Mouse (Mus musculus): Measurements from ENCODE around the gene Cib1. TPM values are rescaled to one million over a fixed set of nuclear protein-coding genes. Genes with fewer than 3 reads are reported as not detected.
A peak's percentile ranks its signal among the peaks of the same experiment; 100 is the strongest.

Gene Cib1
- polyA plus RNA-seq, 1 experiment from 2014 or later, result 285 TPM

DNA sequence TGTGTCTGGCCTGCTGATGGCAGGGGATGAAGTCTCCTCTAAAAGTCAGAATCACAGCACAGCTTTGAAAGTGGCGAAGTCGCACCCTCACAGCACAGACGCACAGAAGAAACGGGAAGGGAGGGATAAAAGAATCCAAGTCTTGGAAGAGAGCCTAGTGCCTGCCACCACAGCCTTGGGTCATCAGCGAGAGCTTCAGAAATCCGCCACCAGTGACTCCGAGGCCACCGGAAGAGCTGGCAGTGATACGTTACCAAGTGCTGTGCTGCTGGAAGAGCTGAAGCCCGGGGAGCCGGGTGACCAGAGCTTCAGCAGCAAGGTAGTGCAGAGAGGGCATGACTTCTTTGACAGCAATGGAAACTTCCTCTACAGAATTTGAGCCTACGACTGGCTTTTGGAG lies 32.0 kb upstream of the Cib1 start:
- Histone ChIP-seq H3K4me1 (ENCODE audit: control insufficient read depth, insufficient read depth, low read length) (peaks cover 16% of the 10 kb centered on the region), H3K9ac (ENCODE audit: low read depth, low read length) (no peak overlapping the region), H3K9me3 (ENCODE audit: control insufficient read depth, low read length) (no peaks in the 10 kb centered on the region), H3K27me3 (replicated peaks; ENCODE audit: control insufficient read depth, insufficient read depth, low read length) (no peaks in the 10 kb centered on the region), H3K27ac (ENCODE audit: low read length) (no peak overlapping the region), H3K4me3 (ENCODE audit: low read length) (no peak overlapping the region), H3K4me2 (ENCODE audit: low read depth, low read length) (no peak overlapping the region), H3K36me3 (ENCODE audit: control insufficient read depth, insufficient read depth, low read length) (peaks cover 11% of the 10 kb centered on the region)
- ATAC-seq, result no peak
- 94% methylated on average over 12 of the region's 12 CpGs for WGBS

DNA sequence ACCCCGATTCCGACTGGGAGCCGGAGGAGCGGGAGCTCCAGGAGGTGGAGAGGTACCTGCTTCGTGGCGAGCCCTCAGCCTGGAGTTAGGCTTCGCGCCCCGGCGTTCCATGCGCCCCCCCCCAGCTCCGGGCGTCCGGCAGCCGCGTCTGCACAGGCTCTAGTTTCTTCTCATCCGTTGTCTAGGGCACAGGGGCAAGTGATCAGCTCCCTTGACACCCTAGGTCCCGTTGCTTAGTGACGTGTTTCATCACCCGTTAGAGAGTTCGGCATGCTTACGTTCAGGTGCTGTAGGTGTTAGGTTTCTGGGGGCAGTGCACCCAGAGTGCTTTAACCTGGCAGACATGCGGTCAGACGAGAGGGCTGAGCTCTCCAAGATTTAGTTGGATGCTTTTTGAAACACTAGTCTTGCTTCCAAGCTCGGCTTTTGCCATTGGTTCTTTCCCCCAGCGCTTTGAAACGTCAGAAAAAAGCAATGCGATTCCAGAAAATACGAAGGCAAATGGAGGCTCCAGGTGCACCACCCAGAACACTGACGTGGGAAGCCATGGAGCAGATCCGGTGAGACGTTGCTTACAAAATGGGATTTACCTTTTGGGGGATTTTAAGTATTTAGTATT lies 28.9 kb upstream of the Cib1 start:
- Histone ChIP-seq H3K9me3 (ENCODE audit: control insufficient read depth, low read length) (no peaks in the 10 kb centered on the region), H3K4me3 (ENCODE audit: low read length) (peak overlapping the region; percentile 83), H3K9ac (ENCODE audit: low read depth, low read length) (peak overlapping the region; percentile 88), H3K4me1 (ENCODE audit: control insufficient read depth, insufficient read depth, low read length) (peaks cover 9% of the 10 kb centered on the region), H3K4me2 (ENCODE audit: low read depth, low read length) (peak overlapping the region; percentile 87), H3K27me3 (replicated peaks; ENCODE audit: control insufficient read depth, insufficient read depth, low read length) (no peaks in the 10 kb centered on the region), H3K36me3 (ENCODE audit: control insufficient read depth, insufficient read depth, low read length) (peaks cover 7% of the 10 kb centered on the region), H3K27ac (ENCODE audit: low read length) (peak overlapping the region; percentile 80)
- under 1% methylated on average over 31 of the region's 32 CpGs for WGBS
- peak; percentile 75 for ATAC-seq

DNA sequence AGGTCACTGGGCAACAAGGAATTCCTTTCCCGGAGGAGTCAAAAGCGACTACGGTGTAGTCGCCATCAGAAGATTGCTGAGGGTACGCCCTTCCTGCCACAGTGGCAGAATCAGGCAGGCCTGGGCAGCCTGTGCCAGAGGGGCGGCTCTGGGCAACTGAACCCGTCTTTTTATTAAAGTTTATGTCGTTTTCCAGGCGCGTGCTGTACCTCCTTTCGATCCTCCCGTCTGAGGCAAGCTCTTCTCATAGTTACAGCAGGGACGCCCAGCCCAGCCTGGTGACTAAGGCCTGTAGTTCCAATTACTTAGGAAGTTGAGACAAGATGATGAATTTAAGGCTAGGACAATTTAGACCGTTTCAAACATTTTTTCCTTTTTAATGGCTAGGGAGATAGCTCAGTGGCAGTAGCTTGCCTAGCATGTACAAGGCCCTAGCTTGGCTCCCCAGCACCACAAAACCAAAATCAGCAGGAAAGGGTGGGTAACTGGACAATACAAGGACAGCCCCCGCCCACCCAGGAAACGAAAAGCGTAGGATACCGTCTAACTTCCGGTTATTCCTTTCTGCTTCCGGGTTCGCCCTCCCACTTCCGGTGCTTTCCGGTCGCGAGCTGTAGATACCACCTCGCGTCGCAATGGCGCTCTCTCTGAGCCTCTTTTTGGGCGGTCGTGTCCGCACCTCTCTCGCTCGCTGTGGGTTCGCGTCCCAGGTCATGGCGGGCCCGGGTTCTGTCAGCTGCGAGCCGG lies 28.2 kb upstream of the Cib1 start, which contains the start of gene Ngrn:
TSS of gene Ngrn (plus strand) at position 591 of the 747 bp plus-strand sequence.
- peaks cover 9% of the 10 kb centered on the region for H3K4me1 ChIP-seq (ENCODE audit: control insufficient read depth, insufficient read depth, low read length)
- H3K27me3 ChIP-seq (replicated peaks; ENCODE audit: control insufficient read depth, insufficient read depth, low read length), result no peaks in the 10 kb centered on the region
- no peaks in the 10 kb centered on the region for H3K9me3 ChIP-seq (ENCODE audit: control insufficient read depth, low read length)
- H3K4me2 ChIP-seq (ENCODE audit: low read depth, low read length), result peak within 1 kb of the TSS; percentile 87
- H3K9ac ChIP-seq (ENCODE audit: low read depth, low read length), result peak within 1 kb of the TSS; percentile 88
- H3K4me3 ChIP-seq (ENCODE audit: low read length), result peak within 1 kb of the TSS; percentile 83
- peak; percentile 92 for ATAC-seq
- H3K36me3 ChIP-seq (ENCODE audit: control insufficient read depth, insufficient read depth, low read length), result peaks cover 7% of the 10 kb centered on the region
- H3K27ac ChIP-seq (ENCODE audit: low read length), result peak within 1 kb of the TSS; percentile 80
- WGBS, result 25% methylated on average over 40 of the region's 40 CpGs

DNA sequence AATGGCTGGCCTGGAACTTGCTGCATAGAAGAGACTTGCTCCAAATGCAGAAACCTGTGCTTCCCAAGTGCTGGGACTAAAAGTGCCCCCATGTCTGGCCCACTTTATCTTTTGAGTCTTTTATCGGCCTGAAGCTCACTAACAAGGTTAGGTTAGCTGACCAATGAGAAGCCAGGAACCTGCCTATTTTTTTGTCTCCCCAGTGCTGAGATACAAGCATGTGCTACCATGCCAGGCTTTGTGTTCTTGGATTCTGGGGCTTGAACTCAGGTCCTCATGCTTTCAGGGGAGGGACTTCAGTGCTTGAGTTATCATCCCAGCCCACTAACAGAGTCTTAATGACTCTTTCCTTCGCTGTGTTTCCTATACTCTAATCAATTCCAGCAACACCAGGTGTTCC lies 25.1 kb upstream of the Cib1 start:
- no peak overlapping the region for H3K4me3 ChIP-seq (ENCODE audit: low read length)
- H3K9me3 ChIP-seq (ENCODE audit: control insufficient read depth, low read length), result no peaks in the 10 kb centered on the region
- ATAC-seq, result no peak
- no peaks in the 10 kb centered on the region for H3K27me3 ChIP-seq (replicated peaks; ENCODE audit: control insufficient read depth, insufficient read depth, low read length)
- WGBS, result 69% methylated on average over 2 of the region's 2 CpGs
- H3K27ac ChIP-seq (ENCODE audit: low read length), result no peak overlapping the region
- H3K4me2 ChIP-seq (ENCODE audit: low read depth, low read length), result no peak overlapping the region
- H3K9ac ChIP-seq (ENCODE audit: low read depth, low read length), result no peak overlapping the region
- H3K36me3 ChIP-seq (ENCODE audit: control insufficient read depth, insufficient read depth, low read length), result no peaks in the 10 kb centered on the region
- H3K4me1 ChIP-seq (ENCODE audit: control insufficient read depth, insufficient read depth, low read length), result peaks cover 9% of the 10 kb centered on the region

DNA sequence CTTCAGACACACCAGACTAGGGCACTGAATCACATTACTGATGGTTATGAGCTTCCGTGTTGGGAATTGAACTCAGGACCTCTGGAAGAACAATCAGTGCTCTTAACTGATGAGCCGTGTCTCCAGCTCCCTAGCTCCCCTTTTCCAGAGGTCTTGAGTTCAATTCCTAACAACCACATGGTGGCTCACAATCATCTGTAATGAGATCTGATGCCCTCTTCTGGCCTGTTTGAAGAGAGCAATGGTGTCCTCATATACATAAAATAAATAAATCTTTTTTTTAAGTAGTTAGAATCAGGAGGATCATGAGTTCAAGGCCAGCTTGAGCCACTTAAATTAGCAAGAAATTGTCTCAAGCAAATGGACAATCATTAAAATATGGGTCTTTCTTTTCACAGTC lies 23.4 kb upstream of the Cib1 start:
- Histone ChIP-seq H3K36me3 (ENCODE audit: control insufficient read depth, insufficient read depth, low read length) (no peaks in the 10 kb centered on the region), H3K27ac (ENCODE audit: low read length) (no peak overlapping the region), H3K9ac (ENCODE audit: low read depth, low read length) (no peak overlapping the region), H3K9me3 (ENCODE audit: control insufficient read depth, low read length) (no peaks in the 10 kb centered on the region), H3K4me3 (ENCODE audit: low read length) (no peak overlapping the region), H3K4me2 (ENCODE audit: low read depth, low read length) (no peak overlapping the region), H3K4me1 (ENCODE audit: control insufficient read depth, insufficient read depth, low read length) (peaks cover 3% of the 10 kb centered on the region; the same call in 1 of the 2 replicates), H3K27me3 (replicated peaks; ENCODE audit: control insufficient read depth, insufficient read depth, low read length) (no peaks in the 10 kb centered on the region)
- no peak for ATAC-seq
- 72% methylated on average over 2 of the region's 2 CpGs for WGBS

- WGBS, result 76% methylated on average over 11 of the region's 11 CpGs
- Histone ChIP-seq H3K9me3 (ENCODE audit: control insufficient read depth, low read length) (no peaks in the 10 kb centered on the region), H3K36me3 (ENCODE audit: control insufficient read depth, insufficient read depth, low read length) (no peaks in the 10 kb centered on the region), H3K27ac (ENCODE audit: low read length) (no peak overlapping the region), H3K4me1 (ENCODE audit: control insufficient read depth, insufficient read depth, low read length) (0 out of 2 replicates have a peak, but pooled peaks cover 3% of the 10 kb centered on the region), H3K27me3 (replicated peaks; ENCODE audit: control insufficient read depth, insufficient read depth, low read length) (no peaks in the 10 kb centered on the region), H3K4me3 (ENCODE audit: low read length) (no peak overlapping the region), H3K4me2 (ENCODE audit: low read depth, low read length) (no peak overlapping the region), H3K9ac (ENCODE audit: low read depth, low read length) (no peak overlapping the region)
- no peak for ATAC-seq
Measured at GRCm38 (mm10) chr7:80252886-80253285, 20.3 kb upstream of the Cib1 start.

GRCm38 (mm10) chr7:80252437-80252836 lies 19.8 kb upstream of the Cib1 start:
- Histone ChIP-seq H3K27ac (ENCODE audit: low read length) (no peak overlapping the region), H3K4me1 (ENCODE audit: control insufficient read depth, insufficient read depth, low read length) (0 out of 2 replicates have a peak, but pooled peaks cover 3% of the 10 kb centered on the region), H3K9me3 (ENCODE audit: control insufficient read depth, low read length) (no peaks in the 10 kb centered on the region), H3K27me3 (replicated peaks; ENCODE audit: control insufficient read depth, insufficient read depth, low read length) (no peaks in the 10 kb centered on the region), H3K4me3 (ENCODE audit: low read length) (no peak overlapping the region), H3K4me2 (ENCODE audit: low read depth, low read length) (no peak overlapping the region), H3K36me3 (ENCODE audit: control insufficient read depth, insufficient read depth, low read length) (no peaks in the 10 kb centered on the region), H3K9ac (ENCODE audit: low read depth, low read length) (no peak overlapping the region)
- 80% methylated on average over 7 of the region's 7 CpGs for WGBS
- no peak for ATAC-seq

DNA sequence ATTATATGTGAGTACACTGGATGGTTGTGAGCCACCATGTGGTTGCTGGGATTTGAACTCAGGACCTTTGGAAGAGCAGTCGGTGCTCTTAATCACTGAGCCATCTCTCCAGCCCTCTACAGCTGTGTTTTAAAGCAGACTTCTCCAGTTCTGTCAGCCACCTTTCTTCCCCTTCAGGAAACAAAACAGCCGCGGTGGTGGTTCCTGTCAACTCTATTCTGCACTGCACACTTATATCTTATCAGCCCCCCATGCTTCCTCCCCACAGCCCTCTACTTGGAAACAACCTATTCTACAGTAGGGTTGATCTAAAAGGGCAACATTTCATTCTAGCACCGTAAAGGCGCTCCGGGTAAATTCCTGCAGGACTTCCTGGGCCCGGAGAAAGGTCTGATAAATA lies 14.2 kb upstream of the Cib1 start:
- Histone ChIP-seq H3K9ac (ENCODE audit: low read depth, low read length) (0 out of 2 replicates have a peak overlapping the region, but pooled peaks have one; percentile 77), H3K4me2 (ENCODE audit: low read depth, low read length) (peak overlapping the region; percentile 73; the same call in 1 of the 2 replicates), H3K36me3 (ENCODE audit: control insufficient read depth, insufficient read depth, low read length) (no peaks in the 10 kb centered on the region), H3K27ac (ENCODE audit: low read length) (no peak overlapping the region), H3K27me3 (replicated peaks; ENCODE audit: control insufficient read depth, insufficient read depth, low read length) (no peaks in the 10 kb centered on the region), H3K4me1 (ENCODE audit: control insufficient read depth, insufficient read depth, low read length) (0 out of 2 replicates have a peak, but pooled peaks cover 3% of the 10 kb centered on the region), H3K4me3 (ENCODE audit: low read length) (peak overlapping the region; percentile 66), H3K9me3 (ENCODE audit: control insufficient read depth, low read length) (no peaks in the 10 kb centered on the region)
- 51% methylated on average over 7 of the region's 7 CpGs for WGBS
- no peak for ATAC-seq

- Histone ChIP-seq H3K4me3 (ENCODE audit: low read length) (peak within 1 kb of the TSS; percentile 66), H3K9me3 (ENCODE audit: control insufficient read depth, low read length) (no peaks in the 10 kb centered on the region), H3K27me3 (replicated peaks; ENCODE audit: control insufficient read depth, insufficient read depth, low read length) (no peaks in the 10 kb centered on the region), H3K9ac (ENCODE audit: low read depth, low read length) (peak within 1 kb of the TSS; percentile 77), H3K36me3 (ENCODE audit: control insufficient read depth, insufficient read depth, low read length) (no peaks in the 10 kb centered on the region), H3K4me1 (ENCODE audit: control insufficient read depth, insufficient read depth, low read length) (0 out of 2 replicates have a peak, but pooled peaks cover 3% of the 10 kb centered on the region), H3K27ac (ENCODE audit: low read length) (peak within 1 kb of the TSS; percentile 77), H3K4me2 (ENCODE audit: low read depth, low read length) (peak within 1 kb of the TSS; percentile 73)
- peak; percentile 97 for ATAC-seq
- WGBS, result under 1% methylated on average over 48 of the region's 48 CpGs
Measured at GRCm38 (mm10) chr7:80246148-80246721, 13.6 kb upstream of the Cib1 start, which contains the start of gene Ttll13. Gene Ttll13, plus strand, starts transcription at chr7:80246376.
